Mouse (Mus musculus): ENCODE measurements at regions not wholly inside any gene's neighbourhood (a gene's known extent, or its start where the extent isn't known, plus 50 kb on each side); places are given as distances from the start of the nearest gene placed in this dataset.

- in situ Hi-C loops (cut with MboI; ENCODE audit: low pct_ligation_motif_present, low pct_unique_long_range_greater_than_20kb, low sequenced_read_pairs) = no loop called here
- H3K27ac ChIP-seq (ENCODE audit: insufficient read depth, low read depth) = no peak overlapping the region
- no peaks in the 10 kb centered on the region for H3K4me1 ChIP-seq (ENCODE audit: control insufficient read depth in 1 of 2, insufficient read depth in 2 of 2)
- H3K9ac ChIP-seq (ENCODE audit: insufficient read depth, low read depth) = no peak overlapping the region
- no peaks in the 10 kb centered on the region for H3K36me3 ChIP-seq (replicated peaks in 1 of 2; ENCODE audit: control insufficient read depth in 1 of 2, insufficient read depth in 1 of 2, low read length in 1 of 2)
- TF ChIP-seq EP300 (IDR thresholded peaks at IDR 0.05; ENCODE audit: low read length) (no peak), SIN3A (IDR thresholded peaks at IDR 0.05; ENCODE audit: low read length) (no peak), ETS1 (conservative IDR thresholded peaks at IDR 0.05; ENCODE audit: low read depth, low read length) (no peak), RAD21 (IDR thresholded peaks at IDR 0.05; ENCODE audit: low read depth, low read length) (no peak), KAT2A (IDR thresholded peaks at IDR 0.05; ENCODE audit: insufficient replicate concordance, low read length) (no peak), ZMIZ1 (IDR thresholded peaks at IDR 0.05; ENCODE audit: low read depth, low read length) (no peak), IRF4 (IDR thresholded peaks at IDR 0.05; ENCODE audit: low read depth, low read length) (no peak), JUND (conservative IDR thresholded peaks at IDR 0.05; ENCODE audit: low read depth, low read length) (no peak), RCOR1 (conservative IDR thresholded peaks at IDR 0.05; ENCODE audit: low read depth, low read length) (no peak), NELFE (IDR thresholded peaks at IDR 0.05; ENCODE audit: low read depth, low read length) (no peak), UBTF (IDR thresholded peaks at IDR 0.05; ENCODE audit: low read depth, low read length) (no peak), E2F4 (IDR thresholded peaks at IDR 0.05; ENCODE audit: insufficient replicate concordance, low read depth, low read length) (no peak), ELF1 (IDR thresholded peaks at IDR 0.05; ENCODE audit: low read depth, low read length) (no peak), CTCF (conservative IDR thresholded peaks at IDR 0.05 in 1 of 2, IDR thresholded peaks at IDR 0.05 in 1 of 2; ENCODE audit: low read depth in 2 of 2, low read length in 2 of 2) (no peak), HCFC1 (IDR thresholded peaks at IDR 0.05; ENCODE audit: low read depth, low read length) (no peak), TBP (conservative IDR thresholded peaks at IDR 0.05; ENCODE audit: low read depth, low read length) (no peak), GABPA (IDR thresholded peaks at IDR 0.05; ENCODE audit: insufficient replicate concordance, low read depth, low read length) (no peak)
- no peak overlapping the region for H3K4me2 ChIP-seq (ENCODE audit: insufficient read depth, low read depth, poor library complexity, severe bottlenecking)
- no peaks in the 10 kb centered on the region for H3K79me2 ChIP-seq (replicated peaks; ENCODE audit: control insufficient read depth, extremely low read depth, insufficient read depth, poor library complexity, severe bottlenecking)
- dilution Hi-C loops (cut with MboI; ENCODE audit: extremely low pct_ligation_motif_present, extremely low pct_unique_long_range_greater_than_20kb, low sequenced_read_pairs) = no loop called here
- H3K27me3 ChIP-seq (replicated peaks) = no peaks in the 10 kb centered on the region
- no peak for DNase-seq (ENCODE audit: extremely low read depth)
- peaks cover 16% of the 10 kb centered on the region for H3K9me3 ChIP-seq (replicated peaks; ENCODE audit: low read length)
- H3K4me3 ChIP-seq (replicated peaks in 1 of 3; ENCODE audit: low read depth in 2 of 3, low read length in 2 of 3, poor library complexity in 1 of 3) = no peak overlapping the region
Measured at GRCm38 (mm10) chr3:156141355-156141754, 420.2 kb upstream of the Negr1 start.

- in situ Hi-C loops (cut with MboI; ENCODE audit: low pct_ligation_motif_present, low pct_unique_long_range_greater_than_20kb, low sequenced_read_pairs) = no loop called here
- Histone ChIP-seq H3K4me2 (ENCODE audit: insufficient read depth, low read depth, poor library complexity, severe bottlenecking) (no peak overlapping the region), H3K79me2 (replicated peaks; ENCODE audit: control insufficient read depth, extremely low read depth, insufficient read depth, poor library complexity, severe bottlenecking) (no peaks in the 10 kb centered on the region), H3K36me3 (replicated peaks in 1 of 2; ENCODE audit: control insufficient read depth in 1 of 2, insufficient read depth in 1 of 2, low read length in 1 of 2) (no peaks in the 10 kb centered on the region), H3K27ac (ENCODE audit: insufficient read depth, low read depth) (no peak overlapping the region), H3K4me3 (replicated peaks in 1 of 3; ENCODE audit: low read depth in 2 of 3, low read length in 2 of 3, poor library complexity in 1 of 3) (no peak overlapping the region), H3K9me3 (replicated peaks; ENCODE audit: low read length) (peaks cover 23% of the 10 kb centered on the region), H3K9ac (ENCODE audit: insufficient read depth, low read depth) (no peak overlapping the region), H3K27me3 (replicated peaks) (no peaks in the 10 kb centered on the region), H3K4me1 (ENCODE audit: control insufficient read depth in 1 of 2, insufficient read depth in 2 of 2) (peaks cover 0 to 20% of the 10 kb centered on the region in 2 experiments; a peak in 2 of 4 replicates)
- DNase-seq (ENCODE audit: extremely low read depth) = peak; percentile 62
- TF ChIP-seq MAZ (IDR thresholded peaks at IDR 0.05; ENCODE audit: low read depth, low read length) (no peak), MEF2A (IDR thresholded peaks at IDR 0.05; ENCODE audit: borderline replicate concordance, low read depth, low read length) (no peak), MXI1 (IDR thresholded peaks at IDR 0.05; ENCODE audit: low read depth, low read length) (no peak), E2F4 (IDR thresholded peaks at IDR 0.05; ENCODE audit: insufficient replicate concordance, low read depth, low read length) (no peak), JUND (conservative IDR thresholded peaks at IDR 0.05; ENCODE audit: low read depth, low read length) (no peak), MYC (IDR thresholded peaks at IDR 0.05; ENCODE audit: low read depth, low read length) (no peak), ZKSCAN1 (IDR thresholded peaks at IDR 0.05; ENCODE audit: borderline replicate concordance, low read depth, low read length) (no peak), PAX5 (IDR thresholded peaks at IDR 0.05; ENCODE audit: low read length) (peak; percentile 54; the same call in 1 of the 2 replicates)
- dilution Hi-C loops (cut with MboI; ENCODE audit: extremely low pct_ligation_motif_present, extremely low pct_unique_long_range_greater_than_20kb, low sequenced_read_pairs) = no loop called here
Measured at GRCm38 (mm10) chr3:156149322-156149721, 412.3 kb upstream of the Negr1 start.

Data from CH12.LX (cell line).